Mouse (Mus musculus): ENCODE results near the gene Tmem88.

GRCm38 (mm10) chr11:69382478-69383105 lies 15.4 kb downstream of the Tmem88 start:
- no peak for TF ChIP-seq CTCF (conservative IDR thresholded peaks at IDR 0.05; ENCODE audit: insufficient read depth, insufficient read length, low read depth, low read length)
- no peak for TF ChIP-seq POLR2A (IDR thresholded peaks at IDR 0.05; ENCODE audit: low read depth, low read length)

Measured in kidney, adult 2 months (tissue).